Mouse (Mus musculus): ENCODE measurements around the gene Tut1.
A peak's percentile ranks its signal among the peaks of the same experiment; 100 is the strongest.

Gene Tut1

GRCm38 (mm10) chr19:8953135-8954039 lies at the start of gene Tut1:
Gene Tut1, plus strand, starts transcription at chr19:8953847.
- DNase-seq: peak; percentile 92

- no peak for DNase-seq
These were observed 45.1 kb upstream of the Tut1 start for GRCm38 (mm10) chr19:8908531-8908930.

- DNase-seq: no peak
These were observed 41.8 kb upstream of the Tut1 start for GRCm38 (mm10) chr19:8911810-8912209.

DNA sequence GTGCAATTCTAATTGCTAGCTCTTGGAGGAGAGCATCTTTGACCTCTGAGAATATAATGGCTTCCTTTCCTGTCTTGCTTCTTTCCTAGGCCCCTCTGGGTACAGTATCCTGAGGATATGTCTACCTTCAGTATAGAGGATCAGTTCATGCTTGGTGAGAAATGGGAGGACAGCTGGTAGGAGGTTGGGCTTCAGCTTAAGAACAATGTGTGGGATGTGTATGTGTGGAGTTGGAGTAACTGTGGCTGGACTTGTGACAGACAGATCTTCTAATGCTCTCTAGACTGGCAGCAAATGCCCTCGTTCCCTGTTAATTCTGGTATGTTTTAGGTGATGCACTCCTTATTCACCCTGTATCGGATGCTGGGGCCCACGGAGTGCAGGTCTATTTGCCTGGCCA lies 39.4 kb upstream of the Tut1 start:
- no peak for DNase-seq

GRCm38 (mm10) chr19:8919000-8919399 lies 34.6 kb upstream of the Tut1 start:
- no peak for DNase-seq

DNA sequence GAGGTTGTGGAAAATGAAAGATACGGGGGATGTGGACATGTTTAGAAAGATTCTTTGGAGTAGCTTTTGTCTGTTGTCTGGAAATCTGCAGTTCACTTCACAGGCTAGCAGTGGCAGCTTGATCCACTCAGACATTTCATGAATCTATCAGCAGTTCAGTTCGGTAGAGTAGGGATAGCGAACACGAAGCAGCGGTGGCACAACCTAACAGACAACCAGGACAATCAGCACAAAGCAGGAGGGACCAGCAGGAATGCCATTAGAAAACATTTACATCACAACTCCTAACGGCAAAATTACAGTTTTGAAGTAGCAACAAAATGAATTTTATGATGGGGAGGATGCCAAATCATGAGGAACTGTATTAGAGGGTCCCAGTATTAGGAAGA lies 34.0 kb upstream of the Tut1 start:
- no peak for DNase-seq

GRCm38 (mm10) chr19:8920073-8920736 lies 33.4 kb upstream of the Tut1 start, which contains the start of gene B3gat3:
Gene B3gat3, plus strand, starts transcription at chr19:8920374.
- peak; percentile 96 to 97 for DNase-seq

DNA sequence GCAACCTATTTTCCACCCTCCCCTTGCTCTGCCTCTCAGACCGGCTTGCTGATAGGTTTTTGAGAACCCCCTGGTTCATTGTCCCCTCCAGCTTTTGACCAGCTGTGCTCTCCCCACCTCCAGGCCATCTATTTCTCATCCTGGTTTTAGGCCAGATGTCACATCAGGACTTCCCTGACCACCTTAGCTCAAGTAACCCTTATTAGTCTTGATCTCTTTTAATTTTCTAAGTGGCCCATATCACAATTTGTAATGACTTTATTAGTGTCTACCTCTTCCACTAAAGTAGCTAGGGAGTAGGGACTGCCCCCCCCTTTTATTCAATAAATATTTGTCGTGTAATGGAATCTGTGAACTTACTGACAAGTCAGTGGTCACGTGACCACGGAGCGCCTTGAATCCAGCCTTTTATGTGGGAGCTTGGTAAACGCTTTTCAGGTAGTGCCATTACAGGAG lies 32.8 kb upstream of the Tut1 start:
- peak in 1 of 2 experiments; percentile 31 for DNase-seq

DNA sequence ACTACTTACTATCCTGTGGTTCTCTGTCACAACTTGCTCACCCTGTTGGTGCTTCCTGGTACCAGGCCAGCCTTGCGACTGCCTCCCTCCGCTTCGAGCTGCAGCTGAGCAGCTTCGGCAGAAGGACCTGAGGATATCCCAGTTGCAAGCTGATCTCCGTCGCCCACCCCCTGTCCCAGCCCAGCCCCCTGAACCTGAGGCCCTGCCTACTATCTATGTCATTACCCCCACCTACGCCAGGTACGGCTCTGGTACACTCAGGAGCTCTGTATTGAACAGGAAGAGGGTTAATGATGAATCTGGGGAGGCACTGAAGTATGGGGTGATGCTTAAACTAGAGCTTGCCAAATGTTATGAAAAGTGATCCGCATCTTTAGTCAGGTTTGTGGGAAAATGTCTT lies 31.9 kb upstream of the Tut1 start:
- DNase-seq: peak in 1 of 2 experiments; percentile 18

GRCm38 (mm10) chr19:8926766-8927165 lies 26.9 kb upstream of the Tut1 start:
- DNase-seq: no peak

- DNase-seq: no peak
These were observed 25.6 kb upstream of the Tut1 start for GRCm38 (mm10) chr19:8927891-8928525.

DNA sequence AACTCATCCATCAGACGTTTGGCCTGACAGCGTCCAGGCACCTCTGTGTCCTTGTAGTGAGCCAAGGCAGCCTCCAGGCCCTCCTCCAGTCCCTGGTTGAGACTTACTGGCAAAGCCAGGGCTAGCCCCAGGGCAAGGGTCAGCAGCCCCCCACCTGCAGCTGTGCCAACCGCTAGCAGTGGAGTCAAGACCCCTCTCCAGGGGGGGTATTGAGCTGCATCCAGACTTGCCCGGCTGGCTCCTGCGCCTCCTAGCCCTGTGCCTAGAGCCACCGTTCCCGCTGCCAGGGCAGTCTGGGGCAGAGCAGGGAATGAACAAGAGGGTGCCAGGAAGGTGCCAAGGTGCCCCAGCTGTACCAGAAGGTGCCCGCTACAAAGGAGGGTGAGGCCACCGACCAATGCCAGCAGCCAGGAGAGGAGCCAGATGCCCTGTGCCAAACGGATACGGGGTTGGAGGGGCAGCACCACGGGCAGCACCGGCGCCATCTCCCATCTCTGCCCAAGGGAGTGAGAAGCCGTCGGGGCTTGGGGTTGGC lies 24.9 kb upstream of the Tut1 start:
- DNase-seq: peak; percentile 76 to 83

DNA sequence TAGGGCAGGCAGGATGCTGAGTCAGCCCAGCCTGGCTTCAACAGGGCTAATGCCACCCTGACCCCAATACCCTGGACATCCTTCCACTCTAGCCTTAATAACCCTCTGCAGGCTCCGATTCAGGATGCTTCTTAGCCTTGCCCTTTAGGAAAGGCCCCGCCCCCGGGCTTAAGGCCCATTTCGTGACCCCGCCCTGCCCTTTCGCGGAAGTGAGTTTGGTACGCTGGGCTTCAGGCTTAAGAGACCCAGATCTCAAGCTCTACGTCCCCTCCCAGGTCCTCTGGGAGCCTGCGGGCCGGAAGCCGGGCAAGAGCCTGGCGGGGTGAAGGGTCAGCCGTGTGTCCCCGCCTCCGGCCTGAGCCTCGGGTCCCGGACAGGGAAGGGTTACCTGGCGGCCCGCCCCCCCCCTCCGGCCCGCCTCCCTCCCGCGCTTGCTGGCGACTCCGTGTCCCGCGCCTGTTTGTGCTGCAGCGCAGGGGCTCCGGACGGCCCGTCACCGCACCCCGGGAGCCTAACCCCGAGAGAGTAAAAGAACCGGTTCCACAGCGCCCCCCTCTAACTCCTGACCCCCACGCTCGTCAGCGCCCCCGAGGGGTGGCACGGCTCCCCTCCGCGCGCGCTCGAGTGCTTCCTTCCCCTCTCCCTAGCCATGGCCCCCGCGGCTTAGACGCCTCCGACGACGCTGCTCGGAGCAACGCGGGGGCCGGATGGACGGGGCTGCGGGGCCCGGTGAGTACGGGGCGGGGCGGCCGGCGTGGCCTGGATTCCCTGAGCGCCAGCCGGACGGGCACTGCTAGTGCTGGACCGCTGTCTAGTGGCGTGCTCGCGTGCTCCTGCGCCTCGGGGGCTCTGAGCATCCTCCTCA lies 24.2 kb upstream of the Tut1 start, which contains the start of the genes Rom1 and Eml3:
TSS of gene Rom1 (minus strand) at position 133 of the 865 bp plus-strand sequence.
TSS of gene Eml3 (plus strand) at position 329 of the 865 bp plus-strand sequence.
- DNase-seq: peak; percentile 85

GRCm38 (mm10) chr19:8930117-8930516 lies 23.5 kb upstream of the Tut1 start:
- no peak for DNase-seq

GRCm38 (mm10) chr19:8930771-8931170 lies 22.9 kb upstream of the Tut1 start:
- no peak for DNase-seq

- DNase-seq: no peak
These were observed 16.9 kb upstream of the Tut1 start for GRCm38 (mm10) chr19:8936736-8937135.

DNA sequence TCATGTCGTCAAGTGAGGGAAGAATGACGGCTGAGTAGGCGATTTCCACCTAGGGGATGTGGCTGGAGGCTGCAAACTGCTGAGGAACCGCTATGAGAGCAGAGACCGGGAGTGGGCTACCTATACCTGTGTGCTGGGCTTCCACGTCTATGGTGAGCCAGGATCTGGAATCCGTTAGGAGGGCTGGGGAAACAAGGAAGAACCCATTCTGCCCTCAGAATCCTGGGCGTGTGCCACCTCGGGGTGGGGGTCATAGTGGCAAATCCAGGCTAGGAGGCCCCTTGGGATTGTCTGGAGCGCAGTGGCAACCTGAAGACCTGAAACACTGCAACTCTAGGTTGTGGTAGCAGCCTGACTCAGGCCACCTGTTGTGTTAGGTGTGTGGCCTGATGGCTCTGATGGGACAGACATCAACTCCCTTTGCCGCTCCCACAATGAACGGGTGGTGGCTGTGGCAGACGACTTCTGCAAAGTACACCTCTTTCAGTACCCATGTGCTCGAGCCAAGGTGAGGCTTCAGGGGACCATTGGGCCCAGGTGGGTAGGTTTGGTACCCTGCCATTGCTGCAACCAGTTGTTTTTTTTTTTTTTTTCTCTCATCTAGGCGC lies 13.0 kb upstream of the Tut1 start:
- peak; percentile 39 to 50 for DNase-seq

DNA sequence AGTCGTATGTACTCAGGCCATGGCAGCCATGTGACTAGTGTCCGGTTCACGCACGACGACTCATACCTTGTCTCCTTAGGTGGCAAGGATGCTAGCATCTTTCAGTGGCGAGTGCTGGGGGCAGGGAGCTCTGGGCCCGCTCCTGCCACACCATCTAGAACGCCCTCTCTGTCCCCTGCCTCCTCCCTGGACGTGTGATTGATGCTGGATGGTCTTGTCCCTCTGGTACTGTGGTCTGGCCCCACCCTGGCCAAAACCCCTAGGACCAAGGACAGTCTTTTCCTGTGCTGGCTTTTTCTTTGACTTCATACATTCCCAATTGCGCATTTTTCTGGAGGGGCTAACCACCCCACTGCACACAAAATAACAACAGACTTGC lies 12.5 kb upstream of the Tut1 start:
- peak in 1 of 2 experiments; percentile 37 for DNase-seq

GRCm38 (mm10) chr19:8941515-8942217 lies 12.0 kb upstream of the Tut1 start, which contains the start of gene Mta2:
Gene Mta2, plus strand, starts transcription at chr19:8941875.
- DNase-seq: peak; percentile 99 to 100

- DNase-seq: no peak
These were observed 11.2 kb upstream of the Tut1 start for GRCm38 (mm10) chr19:8942276-8942964.
